8 mouse cellular contexts compared by ENCODE assay signal in the genomic region with DNA sequence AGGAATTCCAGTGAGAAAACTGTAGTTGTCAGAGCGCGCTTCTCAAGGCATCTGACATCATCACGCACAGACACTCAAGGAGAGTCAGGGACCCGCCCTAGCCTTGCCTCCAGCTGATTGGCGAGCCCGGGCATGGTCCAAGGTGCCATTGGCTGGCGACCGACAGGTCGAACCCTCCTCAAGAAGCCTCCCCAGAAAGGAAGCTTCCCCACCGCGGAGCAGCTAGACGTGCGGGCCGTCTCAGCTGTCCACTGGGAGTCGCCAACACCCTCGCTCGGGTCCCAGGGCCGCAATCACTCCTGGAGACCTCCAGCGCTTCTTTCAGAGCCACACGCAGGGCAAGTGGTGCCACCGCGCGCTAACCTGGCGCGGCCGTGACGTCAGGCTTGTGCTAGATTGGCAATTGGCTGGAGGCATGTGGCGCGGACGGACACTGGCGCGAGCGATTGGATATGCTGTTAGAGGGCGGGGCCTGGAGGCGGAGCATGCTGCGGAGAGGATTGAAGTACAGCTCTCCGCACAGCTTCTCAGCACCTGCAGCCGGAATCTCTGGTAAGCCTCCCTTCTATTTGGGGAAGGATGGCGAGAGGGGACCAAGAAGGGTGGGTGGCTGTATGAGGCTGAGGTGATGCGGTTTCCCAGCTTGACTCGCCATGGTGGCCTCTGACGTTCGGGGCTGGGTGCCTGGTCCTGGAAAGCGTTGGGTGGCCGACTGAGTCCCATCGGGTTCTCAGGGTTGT. TPM values are rescaled to one million over a fixed set of nuclear protein-coding genes. Genes with fewer than 3 reads are reported as not detected.
DNase-seq lines count a peak whose midpoint lies in the region; ATAC-seq and TF ChIP-seq lines count a peak whose summit lies in the region.

Gene Idi1, plus strand, starts transcription at position 57 of the 740 bp plus-strand sequence.

- peak within 1 kb of the TSS; percentile 61 for H3K4me2 ChIP-seq in embryonic facial prominence, embryonic 14.5 days (ENCODE audit: low read depth, low read length)
- H3K4me2 ChIP-seq in limb, embryonic 14.5 days (replicated peaks; ENCODE audit: low read depth, low read length, severe bottlenecking) = peak within 1 kb of the TSS; percentile 65
- peak within 1 kb of the TSS; percentile 61 for H3K4me2 ChIP-seq in midbrain, postnatal 0 days (ENCODE audit: low read depth, low read length, poor library complexity, severe bottlenecking)

- H3K9me3 ChIP-seq in embryonic facial prominence, embryonic 14.5 days (ENCODE audit: control insufficient read depth, low read length) = no peaks in the 10 kb centered on the region
- H3K9me3 ChIP-seq in limb, embryonic 14.5 days (ENCODE audit: control insufficient read depth, low read length) = no peaks in the 10 kb centered on the region
- H3K9me3 ChIP-seq in midbrain, postnatal 0 days (ENCODE audit: low read length) = no peaks in the 10 kb centered on the region

- peak within 1 kb of the TSS; percentile 80 for H3K27ac ChIP-seq in embryonic facial prominence, embryonic 14.5 days (replicated peaks; ENCODE audit: low read depth, low read length)
- peak within 1 kb of the TSS; percentile 81 for H3K27ac ChIP-seq in limb, embryonic 14.5 days (replicated peaks; ENCODE audit: low read depth, low read length)
- H3K27ac ChIP-seq in midbrain, postnatal 0 days (ENCODE audit: low read depth, low read length) = peak within 1 kb of the TSS; percentile 90

- DNase-seq in 3T3-L1 (ENCODE audit: low read depth, low spot score) = peak; percentile 97
- peak; percentile 78 to 90 for DNase-seq in adrenal gland, postnatal 4 days (ENCODE audit: low spot score in 2 of 2)
- DNase-seq in embryonic facial prominence, embryonic 14.5 days (ENCODE audit: low spot score) = peak; percentile 99
- peak; percentile 95 for DNase-seq in heart, adult 8-10 months (ENCODE audit: low spot score)
- peak; percentile 98 for DNase-seq in kidney, adult 9 months
- DNase-seq in limb, embryonic 14.5 days (ENCODE audit: low spot score) = peak; percentile 98
- peak; percentile 99 for DNase-seq in midbrain, postnatal 0 days (ENCODE audit: low spot score)
- DNase-seq in spleen, postnatal 14 days (ENCODE audit: low spot score in 2 of 2) = peak; percentile 89 to 93

- H3K4me1 ChIP-seq in embryonic facial prominence, embryonic 14.5 days (ENCODE audit: control insufficient read depth, insufficient read depth, low read length) = peaks cover 4% of the 10 kb centered on the region; the same call in 1 of the 2 replicates
- peaks cover 3% of the 10 kb centered on the region; the same call in 1 of the 2 replicates for H3K4me1 ChIP-seq in limb, embryonic 14.5 days (ENCODE audit: control insufficient read depth, insufficient read depth, low read length)
- H3K4me1 ChIP-seq in midbrain, postnatal 0 days (ENCODE audit: insufficient read depth, low read length) = no peaks in the 10 kb centered on the region

- TF ChIP-seq CTCF in midbrain, postnatal 0 days (IDR thresholded peaks at IDR 0.05) = peak; percentile 42

- H3K4me3 ChIP-seq in embryonic facial prominence, embryonic 14.5 days (ENCODE audit: low read depth, low read length) = peak within 1 kb of the TSS; percentile 55
- H3K4me3 ChIP-seq in limb, embryonic 14.5 days (replicated peaks; ENCODE audit: low read length) = peak within 1 kb of the TSS; percentile 71
- peak within 1 kb of the TSS; percentile 52 for H3K4me3 ChIP-seq in midbrain, postnatal 0 days (ENCODE audit: low read depth, low read length)

- H3K36me3 ChIP-seq in embryonic facial prominence, embryonic 14.5 days (ENCODE audit: control insufficient read depth, insufficient read depth, low read length) = peaks cover 21% of the 10 kb centered on the region
- H3K36me3 ChIP-seq in limb, embryonic 14.5 days (ENCODE audit: control insufficient read depth, insufficient read depth, low read length) = peaks cover 19% of the 10 kb centered on the region
- peaks cover 6% of the 10 kb centered on the region for H3K36me3 ChIP-seq in midbrain, postnatal 0 days (ENCODE audit: insufficient read depth, low read length)

- H3K9ac ChIP-seq in embryonic facial prominence, embryonic 14.5 days (ENCODE audit: low read depth, low read length) = peak within 1 kb of the TSS; percentile 65
- H3K9ac ChIP-seq in limb, embryonic 14.5 days (ENCODE audit: low read depth, low read length, severe bottlenecking) = peak within 1 kb of the TSS; percentile 60
- H3K9ac ChIP-seq in midbrain, postnatal 0 days (replicated peaks; ENCODE audit: low read length, poor library complexity, severe bottlenecking) = peak within 1 kb of the TSS; percentile 55

- H3K27me3 ChIP-seq in embryonic facial prominence, embryonic 14.5 days (replicated peaks; ENCODE audit: control insufficient read depth, insufficient read depth, low read length) = no peaks in the 10 kb centered on the region
- no peaks in the 10 kb centered on the region for H3K27me3 ChIP-seq in limb, embryonic 14.5 days (ENCODE audit: control insufficient read depth, insufficient read depth, low read length)
- H3K27me3 ChIP-seq in midbrain, postnatal 0 days (ENCODE audit: insufficient read depth, low read length) = no peaks in the 10 kb centered on the region

- TF ChIP-seq POLR2A in limb, embryonic 14.5 days (IDR thresholded peaks at IDR 0.05; ENCODE audit: borderline replicate concordance, extremely low read depth, insufficient read depth, insufficient read length) = 0 out of 2 replicates have a peak, but pooled peaks have one; percentile 33

- under 1% methylated on average over 46 of the region's 46 CpGs for WGBS in embryonic facial prominence, embryonic 14.5 days
- WGBS in limb, embryonic 14.5 days = 1% methylated on average over 46 of the region's 46 CpGs
- WGBS in midbrain, postnatal 0 days = under 1% methylated on average over 46 of the region's 46 CpGs

- ATAC-seq in embryonic facial prominence, embryonic 14.5 days (ENCODE audit: low read depth) = peak; percentile 99
- peak; percentile 100 for ATAC-seq in limb, embryonic 14.5 days (ENCODE audit: low FRiP score, low read depth)
- ATAC-seq in midbrain, postnatal 0 days (ENCODE audit: low FRiP score) = peak; percentile 100

RNA-seq across cellular contexts. Expression of gene Idi1, which starts in this region (rescaled TPM):
- total RNA-seq in adrenal gland, postnatal 4 days (2021) = 10 to 100 TPM; 20.4 to 20.5 TPM
- polyA plus RNA-seq in embryonic facial prominence, embryonic 14.5 days (2014; fragmentation: Nextera tagmentation; extraction: Ambion mirVana) = 53.8 and 59.8 TPM in 2 replicates
- 1 to 10 TPM; 4.0 to 6.0 (median 5.3) TPM for total RNA-seq in heart, adult 8-10 months (2022)
- polyA plus RNA-seq in limb, embryonic 14.5 days (2012; rRNA removed) = 31.0 and 35.7 TPM in 2 replicates
- polyA plus RNA-seq in limb, embryonic 14.5 days (2014; fragmentation: Nextera tagmentation; extraction: Ambion mirVana) = 46.1 and 56.1 TPM in 2 replicates
- total RNA-seq in midbrain, postnatal 0 days (2014; rRNA removed) = 39.2 and 42.6 TPM in 2 replicates
- 60.4 and 65.2 TPM in 2 replicates for polyA plus RNA-seq in midbrain, postnatal 0 days (2015; fragmentation: Nextera tagmentation; extraction: Ambion mirVana)

Comparison
In these comparisons a context has a peak if more than half of its experiments do, and no peak if none do; other contexts are left out.
1. Peak in every context shown above with its lines: DNase-seq, ATAC-seq, H3K4me3 ChIP-seq and H3K27ac ChIP-seq.